Mouse (Mus musculus) MEL (cell line): ENCODE data around the gene Ramp3.

Experiments used
- CHD1 ChIP-seq: IDR thresholded peaks from 2 replicates; pipeline ENCODE4 v1.6.1; 2012; ENCODE audit warnings: low read depth, mild to moderate bottlenecking, inconsistent platforms, low read length, improper control_type of control experiment
- CTCF ChIP-seq, 3 experiments: IDR thresholded peaks in 2 of 3; conservative IDR thresholded peaks in 1 of 3; 2 replicates each; pipeline ENCODE4 v1.5.1; 2011 to 2012; ENCODE audit warnings: low read length in 3 of 3, low read depth in 2 of 3, mild to moderate bottlenecking in 2 of 3, improper control_type of control experiment in 1 of 3, inconsistent platforms in 1 of 3, mixed read lengths in 1 of 3, moderate library complexity in 1 of 3; ENCODE audit not compliant: control insufficient read depth in 1 of 3, insufficient read depth in 1 of 3, poor library complexity in 1 of 3, severe bottlenecking in 1 of 3
- EP300 ChIP-seq, 2 experiments: IDR thresholded peaks; 2 replicates each; pipeline ENCODE4 v1.6.1; 2011; ENCODE audit warnings: improper control_type of control experiment in 2 of 2, low read length in 2 of 2, low read depth in 1 of 2, mild to moderate bottlenecking in 1 of 2
- ETS1 ChIP-seq: IDR thresholded peaks from 2 replicates; pipeline ENCODE4 v1.6.1; 2012; ENCODE audit warnings: low read depth, mild to moderate bottlenecking, inconsistent platforms, low read length, improper control_type of control experiment, moderate library complexity
- MAZ ChIP-seq: IDR thresholded peaks from 2 replicates; pipeline ENCODE4 v1.6.1; 2012; ENCODE audit warnings: low read depth, mild to moderate bottlenecking, inconsistent platforms, low read length, improper control_type of control experiment
- NRF1 ChIP-seq: IDR thresholded peaks from 2 replicates; pipeline ENCODE4 v1.6.1; 2014; ENCODE audit warnings: low read depth, mild to moderate bottlenecking, inconsistent platforms, low read length, improper control_type of control experiment, moderate library complexity; ENCODE audit not compliant: poor library complexity, insufficient read depth, severe bottlenecking
- POLR2A ChIP-seq, 2 experiments: IDR thresholded peaks; 2 replicates each; pipeline ENCODE4 v1.6.1; 2011 to 2012; ENCODE audit warnings: low read length in 2 of 2, mild to moderate bottlenecking in 2 of 2, control low read depth in 1 of 2, improper control_type of control experiment in 1 of 2, low read depth in 1 of 2, moderate library complexity in 1 of 2; ENCODE audit not compliant: control insufficient read depth in 1 of 2, insufficient read depth in 1 of 2, poor library complexity in 1 of 2
- SIN3A ChIP-seq: IDR thresholded peaks from 2 replicates; pipeline ENCODE4 v1.6.1; 2012; ENCODE audit warnings: low read length, improper control_type of control experiment, inconsistent platforms
- TAL1 ChIP-seq: IDR thresholded peaks from 2 replicates; pipeline ENCODE4 v1.6.1; 2012; ENCODE audit warnings: mild to moderate bottlenecking, inconsistent platforms, low read length, moderate library complexity, mixed read lengths
- USF2 ChIP-seq, 2 experiments: IDR thresholded peaks; 2 replicates each; pipeline ENCODE4 v1.6.1; 2011 to 2012; ENCODE audit warnings: improper control_type of control experiment in 2 of 2, low read length in 2 of 2, borderline replicate concordance in 1 of 2, inconsistent platforms in 1 of 2, low read depth in 1 of 2, mild to moderate bottlenecking in 1 of 2; ENCODE audit not compliant: insufficient read depth in 1 of 2

- TF ChIP-seq CTCF (IDR thresholded peaks at IDR 0.05 in 2 of 3, conservative IDR thresholded peaks at IDR 0.05 in 1 of 3; ENCODE audit: control insufficient read depth in 1 of 3, insufficient read depth in 1 of 3, low read depth in 2 of 3, low read length in 3 of 3, poor library complexity in 1 of 3, severe bottlenecking in 1 of 3): no peak
- TF ChIP-seq POLR2A (IDR thresholded peaks at IDR 0.05; ENCODE audit: control insufficient read depth in 1 of 2, insufficient read depth in 1 of 2, low read depth in 1 of 2, low read length in 2 of 2, poor library complexity in 1 of 2): no peak
- no peak for TF ChIP-seq TAL1
- no peak for TF ChIP-seq ETS1
- no peak for TF ChIP-seq EP300 (IDR thresholded peaks at IDR 0.05; ENCODE audit: low read depth in 1 of 2, low read length in 2 of 2)
- no peak for TF ChIP-seq NRF1
- TF ChIP-seq USF2 (IDR thresholded peaks at IDR 0.05; ENCODE audit: borderline replicate concordance in 1 of 2, insufficient read depth in 1 of 2, low read depth in 1 of 2, low read length in 2 of 2): no peak
- TF ChIP-seq CHD1: no peak
- no peak for TF ChIP-seq SIN3A
- no peak for TF ChIP-seq MAZ
Measured at GRCm38 (mm10) chr11:6670826-6671225, 12.5 kb downstream of the Ramp3 start.
